ENCODE assay signal across 18 mouse cellular contexts in the genomic region with DNA sequence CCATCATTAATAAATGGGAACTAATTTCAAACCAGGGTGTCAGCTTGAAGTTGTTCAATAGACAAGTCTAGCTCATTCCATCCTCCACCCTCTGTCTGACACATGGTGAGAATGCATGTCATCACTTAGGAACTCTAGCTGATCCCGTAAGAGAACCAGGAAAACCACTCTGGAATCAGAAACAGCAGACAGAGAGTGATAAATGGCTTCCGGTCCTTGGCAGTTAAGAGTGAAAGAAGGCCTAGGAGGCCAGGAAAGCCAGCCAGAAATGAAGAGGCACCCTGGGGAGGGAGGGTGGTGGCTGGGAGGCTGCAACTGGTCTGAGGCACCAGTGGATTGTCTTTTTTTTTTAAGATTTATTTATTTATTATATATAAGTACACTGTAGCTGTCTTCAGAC.
"Had no signal": no experiment of that assay in that cellular context is flagged by ENCODE, and none has a peak within 500 bp of the region (broad histone marks: within the 10 kb centered on the region; RNA-seq: fewer than 3 reads in every experiment).

No protein-coding gene starts in this region.

- H3K36me3 ChIP-seq: lung, embryonic 15.5 days; midbrain, embryonic 13.5 days; midbrain, embryonic 15.5 days; neural tube, embryonic 13.5 days; neural tube, embryonic 15.5 days had no signal

- DNase-seq: lung, adult 18-20 months; lung, postnatal 10 days; lung, postnatal 4 days; retina, postnatal 1 day; right cerebral cortex, adult 18-20 months; right cerebral cortex, postnatal 25 days; right cerebral cortex, postnatal 4 days; spleen, adult 18-20 months; thymus, adult 18-20 months; thymus, postnatal 14 days; thymus, postnatal 36 days had no signal

- H3K9ac ChIP-seq: lung, embryonic 15.5 days; midbrain, embryonic 13.5 days; midbrain, embryonic 15.5 days; neural tube, embryonic 13.5 days; neural tube, embryonic 15.5 days had no signal

- H3K4me3 ChIP-seq: lung, embryonic 15.5 days; midbrain, embryonic 13.5 days; midbrain, embryonic 15.5 days; myocyte; neural tube, embryonic 13.5 days; neural tube, embryonic 15.5 days had no signal

- H3K4me2 ChIP-seq: lung, embryonic 15.5 days; midbrain, embryonic 11.5 days; midbrain, embryonic 13.5 days; midbrain, embryonic 15.5 days; neural tube, embryonic 13.5 days; neural tube, embryonic 15.5 days had no signal

- ATAC-seq: midbrain, embryonic 13.5 days; midbrain, embryonic 15.5 days had no signal

- H3K27me3 ChIP-seq: lung, embryonic 15.5 days; midbrain, embryonic 13.5 days; midbrain, embryonic 15.5 days; neural tube, embryonic 13.5 days; neural tube, embryonic 15.5 days had no signal

- H3K27ac ChIP-seq: lung, embryonic 15.5 days; midbrain, embryonic 13.5 days; midbrain, embryonic 15.5 days; neural tube, embryonic 13.5 days; neural tube, embryonic 15.5 days had no signal

- H3K9me3 ChIP-seq: lung, embryonic 15.5 days; midbrain, embryonic 13.5 days; midbrain, embryonic 15.5 days; neural tube, embryonic 13.5 days; neural tube, embryonic 15.5 days had no signal

- H3K4me1 ChIP-seq: lung, embryonic 15.5 days; midbrain, embryonic 13.5 days; midbrain, embryonic 15.5 days; neural tube, embryonic 13.5 days; neural tube, embryonic 15.5 days had no signal
